Mouse (Mus musculus) forebrain, embryonic 13.5 days (tissue): ENCODE data around the gene Lrrc74b. TPM values are rescaled to one million over a fixed set of nuclear protein-coding genes. Genes with fewer than 3 reads are reported as not detected.
A peak's percentile ranks its signal among the peaks of the same experiment; 100 is the strongest.
"Not testable (repeated sequence)": the region's sequence is repeated elsewhere in the genome, so short reads cannot be mapped to it uniquely, and the experiment has no call there.

Source experiments
- ATAC-seq: fragments of 200-750 bp; cut with Nextera tagmentation; 2 replicates; pipeline ENCODE4 v1.8.0; 2017
- H3K27ac ChIP-seq: fragments of 300-500 bp; sonication (generic); 2 replicates; pipeline ENCODE4 v1.5.1; 2015; ENCODE audit warnings: inconsistent platforms, mild to moderate bottlenecking, moderate library complexity
- H3K27me3 ChIP-seq: fragments of 300-500 bp; sonication (generic); 2 replicates; pipeline ENCODE4 v1.6.1; 2015; ENCODE audit warnings: mild to moderate bottlenecking, inconsistent platforms
- H3K36me3 ChIP-seq: fragments of 300-500 bp; sonication (generic); 2 replicates; pipeline ENCODE4 v1.6.1; 2015; ENCODE audit warnings: mild to moderate bottlenecking, inconsistent platforms; ENCODE audit not compliant: poor library complexity, severe bottlenecking
- H3K4me1 ChIP-seq: fragments of 300-500 bp; sonication (generic); 2 replicates; pipeline ENCODE4 v1.6.1; 2015; ENCODE audit warnings: inconsistent platforms
- H3K4me2 ChIP-seq: fragments of 300-500 bp; sonication (generic); 2 replicates; pipeline ENCODE4 v1.6.1; 2015; ENCODE audit warnings: inconsistent platforms, mild to moderate bottlenecking, moderate library complexity
- H3K4me3 ChIP-seq: fragments of 300-500 bp; sonication (generic); 2 replicates; pipeline ENCODE4 v1.5.1; 2015; ENCODE audit warnings: mild to moderate bottlenecking, inconsistent platforms
- H3K9ac ChIP-seq: fragments of 300-500 bp; sonication (generic); 2 replicates; pipeline ENCODE4 v1.6.1; 2015; ENCODE audit warnings: mild to moderate bottlenecking, inconsistent platforms
- H3K9me3 ChIP-seq: fragments of 300-500 bp; sonication (generic); replicated peaks from 2 replicates; pipeline ENCODE4 v1.6.1; 2016; ENCODE audit warnings: inconsistent platforms
- WGBS: fragments of 180-500 bp; shearing (Covaris S2); methylation state at CpG from one replicate; pipeline ENCODE4 v1.1.7; 2015; 5-methylcytosine and 5-hydroxymethylcytosine counted together
- polyA plus RNA-seq: library from polyadenylated mRNA; unstranded; fragments of >200 nt; fragmentation: Nextera tagmentation; extraction: Ambion mirVana; gene quantifications from 2 replicates; pipeline ENCODE4 v1.2.1, GENCODE M21; 2015

Gene Lrrc74b
- polyA plus RNA-seq, 1 experiment from 2014 or later = 0.32 TPM

DNA sequence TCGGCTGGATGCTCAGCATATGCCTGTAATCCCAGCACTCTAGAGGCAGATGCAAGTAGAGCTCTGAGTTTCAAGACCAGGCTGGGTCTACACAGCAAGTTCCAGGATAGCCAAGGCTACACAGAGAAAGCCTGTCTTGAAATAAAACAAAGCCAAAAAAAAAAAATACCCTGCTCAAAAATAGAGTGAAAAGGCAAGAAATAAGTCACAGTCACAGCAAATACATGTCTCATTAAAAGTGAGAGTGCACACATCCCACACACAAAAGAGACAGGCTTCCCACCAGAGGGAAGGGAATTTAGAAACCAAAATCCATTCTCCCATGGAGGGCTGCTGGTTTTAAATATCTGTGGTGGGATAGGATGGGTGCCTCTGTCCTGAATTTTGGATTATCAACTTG lies 2.5 kb upstream of the Lrrc74b start:
- Histone ChIP-seq H3K27me3 (peaks cover 18% of the 10 kb centered on the region), H3K4me3 (no peak overlapping the region), H3K9me3 (no peaks in the 10 kb centered on the region), H3K27ac (no peak overlapping the region), H3K36me3 (no peaks in the 10 kb centered on the region), H3K9ac (no peak overlapping the region), H3K4me2 (no peak overlapping the region), H3K4me1 (peaks cover 29% of the 10 kb centered on the region)
- 21% methylated on average over 1 of the region's 1 CpGs for WGBS
- ATAC-seq = no peak

GRCm38 (mm10) chr16:17561751-17562208 lies 733 bp upstream of the Lrrc74b start, which contains the start of gene P2rx6:
Gene P2rx6, plus strand, starts transcription at chr16:17561885.
- 3% methylated on average over 10 of the region's 10 CpGs for WGBS
- peak within 1 kb of the TSS; percentile 58 for H3K4me2 ChIP-seq
- peak; percentile 52 for ATAC-seq
- peaks cover 35% of the 10 kb centered on the region for H3K4me1 ChIP-seq
- peak within 1 kb of the TSS; percentile 27; the same call in 1 of the 2 replicates for H3K9ac ChIP-seq
- H3K27ac ChIP-seq = 0 out of 2 replicates have a peak within 1 kb of the TSS, but pooled peaks have one; percentile 26
- H3K36me3 ChIP-seq = no peaks in the 10 kb centered on the region
- H3K4me3 ChIP-seq = peak within 1 kb of the TSS; percentile 15; the same call in 1 of the 2 replicates
- no peaks in the 10 kb centered on the region for H3K9me3 ChIP-seq
- H3K27me3 ChIP-seq = peaks cover 10% of the 10 kb centered on the region; the same call in 1 of the 2 replicates

DNA sequence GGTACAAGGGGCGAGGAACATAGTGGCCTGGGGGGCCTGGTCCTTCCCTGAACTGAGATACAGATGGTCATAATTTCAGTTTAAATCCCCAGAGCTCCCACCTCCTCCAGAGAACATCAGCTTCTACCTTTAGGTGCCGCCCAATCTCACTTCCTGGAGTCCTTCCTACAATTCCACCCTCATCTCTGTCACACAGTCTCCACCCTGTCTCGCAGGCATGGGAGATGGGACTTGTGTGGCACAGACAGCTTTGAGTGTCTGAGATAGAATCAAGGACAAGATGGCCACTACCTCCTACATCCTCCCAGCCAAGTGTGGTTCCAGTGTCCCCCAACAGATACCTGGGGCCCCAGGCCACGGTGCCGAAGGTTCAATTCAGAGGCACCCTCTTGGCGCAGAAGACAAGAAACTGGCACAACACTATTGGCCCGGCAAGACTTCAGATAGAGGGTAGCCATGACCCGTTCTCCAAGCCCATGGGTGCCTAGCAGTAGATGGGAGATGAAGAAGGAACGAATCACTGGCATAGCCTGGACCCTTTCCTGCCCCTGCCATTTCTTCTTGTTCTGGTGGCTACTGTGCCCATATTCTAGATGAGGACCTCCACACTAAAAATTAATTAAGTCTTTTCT lies 1.5 kb downstream of the Lrrc74b start:
- no peak for ATAC-seq
- Histone ChIP-seq H3K4me3 (no peak overlapping the region), H3K9ac (no peak overlapping the region), H3K36me3 (no peaks in the 10 kb centered on the region), H3K27me3 (peaks cover 10% of the 10 kb centered on the region; the same call in 1 of the 2 replicates), H3K27ac (no peak overlapping the region), H3K4me2 (peak overlapping the region; percentile 28; the same call in 1 of the 2 replicates), H3K4me1 (peaks cover 43% of the 10 kb centered on the region), H3K9me3 (no peaks in the 10 kb centered on the region)
- WGBS = 66% methylated on average over 9 of the region's 9 CpGs

- 0% methylated on average over 5 of the region's 5 CpGs for whole genome bisulfite sequencing
- peaks cover 10% of the 10 kb centered on the region; the same call in 1 of the 2 replicates for H3K27me3 ChIP-seq
Observed at GRCm38 (mm10) chr16:17558811-17559210, 2.2 kb downstream of the Lrrc74b start.

GRCm38 (mm10) chr16:17557947-17558480 lies 3.0 kb downstream of the Lrrc74b start:
- ATAC-seq = 0 out of 2 replicates have a peak, but pooled peaks have one; percentile 19
- H3K9ac ChIP-seq = no peak overlapping the region
- no peaks in the 10 kb centered on the region for H3K36me3 ChIP-seq
- H3K27me3 ChIP-seq = peaks cover 10% of the 10 kb centered on the region; the same call in 1 of the 2 replicates
- H3K4me2 ChIP-seq = peak overlapping the region; percentile 28
- no peak overlapping the region for H3K4me3 ChIP-seq
- WGBS = 3% methylated on average over 5 of the region's 5 CpGs
- peaks cover 51% of the 10 kb centered on the region for H3K4me1 ChIP-seq
- H3K27ac ChIP-seq = no peak overlapping the region
- no peaks in the 10 kb centered on the region for H3K9me3 ChIP-seq

More at GRCm38 (mm10) chr16:17558811-17559210, 2.2 kb downstream of the Lrrc74b start:
- no peaks in the 10 kb centered on the region for H3K9me3 ChIP-seq
- H3K36me3 ChIP-seq = no peaks in the 10 kb centered on the region
- ATAC-seq = 0 out of 2 replicates have a peak, but pooled peaks have one; percentile 19
- peak overlapping the region; percentile 28 for H3K4me2 ChIP-seq
- H3K4me1 ChIP-seq = peaks cover 50% of the 10 kb centered on the region
- no peak overlapping the region for H3K27ac ChIP-seq
- H3K4me3 ChIP-seq = no peak overlapping the region
- no peak overlapping the region for H3K9ac ChIP-seq

- 61% methylated on average over 4 of the region's 4 CpGs for WGBS
- Histone ChIP-seq H3K27ac (no peak overlapping the region), H3K4me2 (no peak overlapping the region), H3K4me3 (no peak overlapping the region), H3K9me3 (no peaks in the 10 kb centered on the region), H3K4me1 (peaks cover 47% of the 10 kb centered on the region), H3K36me3 (no peaks in the 10 kb centered on the region), H3K9ac (no peak overlapping the region), H3K27me3 (0 out of 2 replicates have a peak, but pooled peaks cover 4% of the 10 kb centered on the region)
- ATAC-seq = no peak
Observed at GRCm38 (mm10) chr16:17556907-17557306, 4.1 kb downstream of the Lrrc74b start.

DNA sequence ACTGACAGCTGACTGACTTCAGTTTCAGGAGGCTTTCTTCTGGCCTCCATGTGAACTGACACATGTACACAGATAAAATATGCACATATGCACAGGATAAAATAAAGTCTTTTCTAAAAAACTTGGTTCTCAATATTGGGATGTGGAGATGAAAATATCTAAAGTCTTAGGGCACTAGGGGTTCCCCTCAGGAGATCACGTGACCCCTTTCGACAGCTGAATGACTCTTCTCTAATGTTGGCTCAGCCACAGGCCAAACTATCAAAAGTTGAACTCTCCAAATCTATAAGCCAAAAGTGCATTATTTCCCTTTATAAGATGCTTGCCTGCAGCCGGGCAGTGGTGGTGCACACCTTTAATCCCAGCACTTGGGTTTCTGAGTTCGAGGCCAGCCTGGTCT lies 4.9 kb downstream of the Lrrc74b start:
- H3K27ac ChIP-seq = no peak overlapping the region
- no peaks in the 10 kb centered on the region for H3K9me3 ChIP-seq
- no peaks in the 10 kb centered on the region for H3K36me3 ChIP-seq
- H3K4me3 ChIP-seq = no peak overlapping the region
- no peak for ATAC-seq
- no peak overlapping the region for H3K4me2 ChIP-seq
- H3K9ac ChIP-seq = no peak overlapping the region
- 80% methylated on average over 4 of the region's 4 CpGs for WGBS
- H3K4me1 ChIP-seq = peaks cover 39% of the 10 kb centered on the region
- H3K27me3 ChIP-seq = no peaks in the 10 kb centered on the region

DNA sequence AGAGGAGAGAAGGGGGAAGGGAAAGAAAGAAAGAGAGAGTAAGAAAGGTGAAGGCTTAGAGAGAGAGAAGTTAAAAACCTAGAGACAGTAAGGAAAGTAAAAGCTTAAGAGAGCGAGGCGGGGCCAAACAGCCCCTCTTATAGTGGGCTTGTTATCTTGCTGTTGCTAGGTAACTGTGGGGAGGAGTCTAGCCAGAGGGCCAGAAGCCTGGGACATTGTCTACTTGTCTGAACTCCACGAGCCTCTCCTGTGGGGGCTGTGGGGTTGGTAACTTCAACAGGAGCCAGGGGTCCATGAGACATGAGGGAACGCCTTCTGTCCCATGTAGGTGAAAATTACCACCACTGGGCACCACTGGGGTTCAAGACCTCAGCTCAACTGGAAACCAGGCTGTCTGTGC lies 6.3 kb downstream of the Lrrc74b start:
- H3K4me1 ChIP-seq = peaks cover 31% of the 10 kb centered on the region
- H3K36me3 ChIP-seq, H3K27me3 ChIP-seq, H3K9me3 ChIP-seq, ATAC-seq, H3K4me3 ChIP-seq: not testable (repeated sequence)
- 5% methylated on average over 4 of the region's 4 CpGs for WGBS
- peak overlapping the region; percentile 50 for H3K4me2 ChIP-seq
- H3K9ac ChIP-seq = 0 out of 2 replicates have a peak overlapping the region, but pooled peaks have one; percentile 21
- peak overlapping the region; percentile 41; the same call in 1 of the 2 replicates for H3K27ac ChIP-seq

GRCm38 (mm10) chr16:17553910-17554685 lies 6.9 kb downstream of the Lrrc74b start:
- Histone ChIP-seq H3K4me3 (0 out of 2 replicates have a peak overlapping the region, but pooled peaks have one; percentile 9), H3K27ac (peak overlapping the region; percentile 41), H3K36me3 (no peaks in the 10 kb centered on the region), H3K9me3 (no peaks in the 10 kb centered on the region), H3K9ac (peak overlapping the region; percentile 21; the same call in 1 of the 2 replicates), H3K27me3 (0 out of 2 replicates have a peak, but pooled peaks cover 2% of the 10 kb centered on the region), H3K4me2 (peak overlapping the region; percentile 50), H3K4me1 (peaks cover 28% of the 10 kb centered on the region)
- whole genome bisulfite sequencing = 5% methylated on average over 18 of the region's 18 CpGs
- peak; percentile 83 for ATAC-seq

GRCm38 (mm10) chr16:17552837-17553236 lies 8.2 kb downstream of the Lrrc74b start:
- Histone ChIP-seq H3K4me1 (peaks cover 16% of the 10 kb centered on the region), H3K9ac (no peak overlapping the region), H3K27me3 (0 out of 2 replicates have a peak, but pooled peaks cover 2% of the 10 kb centered on the region), H3K27ac (no peak overlapping the region), H3K9me3 (no peaks in the 10 kb centered on the region), H3K36me3 (no peaks in the 10 kb centered on the region), H3K4me3 (no peak overlapping the region), H3K4me2 (no peak overlapping the region)
- WGBS = 90% methylated on average over 7 of the region's 7 CpGs
- no peak for ATAC-seq

GRCm38 (mm10) chr16:17542632-17543031 lies 18.4 kb downstream of the Lrrc74b start:
- no peaks in the 10 kb centered on the region for H3K9me3 ChIP-seq
- WGBS = 85% methylated on average over 2 of the region's 2 CpGs
- ATAC-seq = no peak

More at GRCm38 (mm10) chr16:17542632-17543031, 18.4 kb downstream of the Lrrc74b start:
- H3K4me2 ChIP-seq = no peak overlapping the region
- H3K9ac ChIP-seq = no peak overlapping the region
- no peaks in the 10 kb centered on the region for H3K27me3 ChIP-seq
- H3K27ac ChIP-seq = no peak overlapping the region
- H3K4me3 ChIP-seq = no peak overlapping the region
- no peaks in the 10 kb centered on the region for H3K4me1 ChIP-seq
- no peaks in the 10 kb centered on the region for H3K36me3 ChIP-seq
